Mouse (Mus musculus) thymus, postnatal 10 days (tissue): ENCODE data around the gene Adamts7.

Source experiments
- DNase-seq, 2 experiments: peaks; one replicate each; pipeline ENCODE4 v3.0.0; 2021; ENCODE audit warnings: low spot score in 2 of 2

Gene Adamts7

GRCm38 (mm10) chr9:90146869-90147268 lies 16.0 kb upstream of the Adamts7 start:
- DNase-seq, result no peak

GRCm38 (mm10) chr9:90162243-90162925 lies 485 bp upstream of the Adamts7 start:
- DNase-seq, result peak; percentile 25 to 41

- DNase-seq, result no peak
Measured at GRCm38 (mm10) chr9:90163749-90164095, 853 bp downstream of the Adamts7 start.

- no peak for DNase-seq
Measured at GRCm38 (mm10) chr9:90164670-90165453, 2.0 kb downstream of the Adamts7 start.

GRCm38 (mm10) chr9:90165590-90165989 lies 2.7 kb downstream of the Adamts7 start:
- no peak for DNase-seq

GRCm38 (mm10) chr9:90166615-90167014 lies 3.7 kb downstream of the Adamts7 start:
- DNase-seq, result no peak

GRCm38 (mm10) chr9:90169965-90170364 lies 7.1 kb downstream of the Adamts7 start:
- no peak for DNase-seq

GRCm38 (mm10) chr9:90171421-90171820 lies 8.6 kb downstream of the Adamts7 start:
- no peak for DNase-seq

GRCm38 (mm10) chr9:90172528-90173321 lies 9.9 kb downstream of the Adamts7 start:
- DNase-seq, result no peak

- no peak for DNase-seq
Measured at GRCm38 (mm10) chr9:90173330-90173729, 10.5 kb downstream of the Adamts7 start.

GRCm38 (mm10) chr9:90179409-90179808 lies 16.5 kb downstream of the Adamts7 start:
- no peak for DNase-seq

- no peak for DNase-seq
Measured at GRCm38 (mm10) chr9:90181656-90182388, 19.0 kb downstream of the Adamts7 start.

- DNase-seq, result no peak
Measured at GRCm38 (mm10) chr9:90182636-90183421, 20.0 kb downstream of the Adamts7 start.

- no peak for DNase-seq
Measured at GRCm38 (mm10) chr9:90183550-90183949, 20.7 kb downstream of the Adamts7 start.

- DNase-seq, result no peak
Measured at GRCm38 (mm10) chr9:90184116-90184515, 21.2 kb downstream of the Adamts7 start.

- DNase-seq, result no peak
Measured at GRCm38 (mm10) chr9:90185356-90185910, 22.6 kb downstream of the Adamts7 start.

GRCm38 (mm10) chr9:90188893-90189292 lies 26.0 kb downstream of the Adamts7 start:
- DNase-seq, result no peak

- no peak for DNase-seq
Measured at GRCm38 (mm10) chr9:90189391-90189790, 26.5 kb downstream of the Adamts7 start.

GRCm38 (mm10) chr9:90195000-90195399 lies 32.1 kb downstream of the Adamts7 start:
- DNase-seq, result no peak

GRCm38 (mm10) chr9:90196262-90196661 lies 33.4 kb downstream of the Adamts7 start:
- no peak for DNase-seq
